Mouse (Mus musculus): ENCODE results near the gene Tbx20. TPM values are rescaled to one million over a fixed set of nuclear protein-coding genes. Genes with fewer than 3 reads are reported as not detected.

The Tbx20 gene
- polyA plus RNA-seq, 1 experiment from 2014 or later, result 0.84 TPM

- DNase-seq (ENCODE audit: low spot score) (peak; percentile 17), ATAC-seq (replicated peaks; ENCODE audit: insufficient number of reproducible peaks, low FRiP score, low TSS enrichment, low read depth) (no peak)
Observed at GRCm38 (mm10) chr9:24779975-24780374, 5.9 kb upstream of the Tbx20 start.

GRCm38 (mm10) chr9:24778571-24778970 is 4.5 kb upstream of the Tbx20 start:
- no peak for DNase-seq (ENCODE audit: low spot score)
- no peaks in the 10 kb centered on the region for H3K9me3 ChIP-seq (replicated peaks; ENCODE audit: control insufficient read depth, low read length)
- no peak overlapping the region for H3K4me2 ChIP-seq (ENCODE audit: low read depth, low read length)
- ATAC-seq (replicated peaks; ENCODE audit: insufficient number of reproducible peaks, low FRiP score, low TSS enrichment, low read depth), result no peak
- H3K27ac ChIP-seq (replicated peaks; ENCODE audit: low read depth, low read length), result no peak overlapping the region
- H3K36me3 ChIP-seq (replicated peaks; ENCODE audit: control insufficient read depth, insufficient read depth, low read depth, low read length), result no peaks in the 10 kb centered on the region
- peaks cover 63% of the 10 kb centered on the region for H3K27me3 ChIP-seq (ENCODE audit: control insufficient read depth, insufficient read depth, low read length)
- H3K4me3 ChIP-seq (ENCODE audit: low read depth, low read length), result no peak overlapping the region
- no peak overlapping the region for H3K9ac ChIP-seq (replicated peaks; ENCODE audit: low read length)
- H3K4me1 ChIP-seq (ENCODE audit: control insufficient read depth, insufficient read depth, low read length), result peaks cover 3% of the 10 kb centered on the region; the same call in 1 of the 2 replicates
- WGBS, result 2% methylated on average over 14 of the region's 14 CpGs

More at GRCm38 (mm10) chr9:24779975-24780374, 5.9 kb upstream of the Tbx20 start:
- no peaks in the 10 kb centered on the region for H3K4me1 ChIP-seq (ENCODE audit: control insufficient read depth, insufficient read depth, low read length)
- no peak overlapping the region for H3K4me3 ChIP-seq (ENCODE audit: low read depth, low read length)
- H3K4me2 ChIP-seq (ENCODE audit: low read depth, low read length), result no peak overlapping the region
- no peak overlapping the region for H3K27ac ChIP-seq (replicated peaks; ENCODE audit: low read depth, low read length)
- no peaks in the 10 kb centered on the region for H3K9me3 ChIP-seq (replicated peaks; ENCODE audit: control insufficient read depth, low read length)
- no peak overlapping the region for H3K9ac ChIP-seq (replicated peaks; ENCODE audit: low read length)
- H3K36me3 ChIP-seq (replicated peaks; ENCODE audit: control insufficient read depth, insufficient read depth, low read depth, low read length), result no peaks in the 10 kb centered on the region
- H3K27me3 ChIP-seq (ENCODE audit: control insufficient read depth, insufficient read depth, low read length), result peaks cover 49% of the 10 kb centered on the region
- WGBS, result 4% methylated on average over 3 of the region's 3 CpGs

GRCm38 (mm10) chr9:24777961-24778360 is 3.9 kb upstream of the Tbx20 start:
- Histone ChIP-seq H3K4me3 (ENCODE audit: low read depth, low read length) (no peak overlapping the region), H3K27me3 (ENCODE audit: control insufficient read depth, insufficient read depth, low read length) (peaks cover 66% of the 10 kb centered on the region), H3K36me3 (replicated peaks; ENCODE audit: control insufficient read depth, insufficient read depth, low read depth, low read length) (no peaks in the 10 kb centered on the region), H3K4me1 (ENCODE audit: control insufficient read depth, insufficient read depth, low read length) (peaks cover 3% of the 10 kb centered on the region; the same call in 1 of the 2 replicates), H3K4me2 (ENCODE audit: low read depth, low read length) (no peak overlapping the region; the same call in 1 of the 2 replicates), H3K27ac (replicated peaks; ENCODE audit: low read depth, low read length) (no peak overlapping the region), H3K9me3 (replicated peaks; ENCODE audit: control insufficient read depth, low read length) (no peaks in the 10 kb centered on the region), H3K9ac (replicated peaks; ENCODE audit: low read length) (no peak overlapping the region)
- DNase-seq (ENCODE audit: low spot score) (peak; percentile 30), ATAC-seq (replicated peaks; ENCODE audit: insufficient number of reproducible peaks, low FRiP score, low TSS enrichment, low read depth) (no peak)
- WGBS, result 0% methylated on average over 14 of the region's 14 CpGs

- WGBS, result under 1% methylated on average over 37 of the region's 37 CpGs
- peaks cover 66% of the 10 kb centered on the region for H3K27me3 ChIP-seq (ENCODE audit: control insufficient read depth, insufficient read depth, low read length)
- no peak overlapping the region for H3K27ac ChIP-seq (replicated peaks; ENCODE audit: low read depth, low read length)
- peak; percentile 36 for DNase-seq (ENCODE audit: low spot score)
- H3K4me1 ChIP-seq (ENCODE audit: control insufficient read depth, insufficient read depth, low read length), result peaks cover 3% of the 10 kb centered on the region; the same call in 1 of the 2 replicates
- no peaks in the 10 kb centered on the region for H3K36me3 ChIP-seq (replicated peaks; ENCODE audit: control insufficient read depth, insufficient read depth, low read depth, low read length)
- no peak overlapping the region; the same call in 1 of the 2 replicates for H3K4me2 ChIP-seq (ENCODE audit: low read depth, low read length)
- no peaks in the 10 kb centered on the region for H3K9me3 ChIP-seq (replicated peaks; ENCODE audit: control insufficient read depth, low read length)
- no peak overlapping the region for H3K9ac ChIP-seq (replicated peaks; ENCODE audit: low read length)
- no peak overlapping the region for H3K4me3 ChIP-seq (ENCODE audit: low read depth, low read length)
- ATAC-seq (replicated peaks; ENCODE audit: insufficient number of reproducible peaks, low FRiP score, low TSS enrichment, low read depth), result no peak
Observed at GRCm38 (mm10) chr9:24777176-24777895, 3.2 kb upstream of the Tbx20 start.

- under 1% methylated on average over 9 of the region's 9 CpGs for WGBS
- no peak overlapping the region for H3K4me3 ChIP-seq (ENCODE audit: low read depth, low read length)
- H3K27me3 ChIP-seq (ENCODE audit: control insufficient read depth, insufficient read depth, low read length), result peaks cover 65% of the 10 kb centered on the region
- DNase-seq (ENCODE audit: low spot score) (peak; percentile 49), ATAC-seq (replicated peaks; ENCODE audit: insufficient number of reproducible peaks, low FRiP score, low TSS enrichment, low read depth) (no peak)
- no peak overlapping the region for H3K27ac ChIP-seq (replicated peaks; ENCODE audit: low read depth, low read length)
- H3K9ac ChIP-seq (replicated peaks; ENCODE audit: low read length), result no peak overlapping the region
- no peak overlapping the region for H3K4me2 ChIP-seq (ENCODE audit: low read depth, low read length)
- no peaks in the 10 kb centered on the region for H3K9me3 ChIP-seq (replicated peaks; ENCODE audit: control insufficient read depth, low read length)
- no peaks in the 10 kb centered on the region for H3K36me3 ChIP-seq (replicated peaks; ENCODE audit: control insufficient read depth, insufficient read depth, low read depth, low read length)
- peaks cover 3% of the 10 kb centered on the region; the same call in 1 of the 2 replicates for H3K4me1 ChIP-seq (ENCODE audit: control insufficient read depth, insufficient read depth, low read length)
Observed at GRCm38 (mm10) chr9:24776487-24776886, 2.4 kb upstream of the Tbx20 start.

GRCm38 (mm10) chr9:24775567-24775966 is 1.5 kb upstream of the Tbx20 start:
- no peak overlapping the region for H3K4me3 ChIP-seq (ENCODE audit: low read depth, low read length)
- no peak overlapping the region for H3K27ac ChIP-seq (replicated peaks; ENCODE audit: low read depth, low read length)
- H3K36me3 ChIP-seq (replicated peaks; ENCODE audit: control insufficient read depth, insufficient read depth, low read depth, low read length), result no peaks in the 10 kb centered on the region
- no peak overlapping the region for H3K9ac ChIP-seq (replicated peaks; ENCODE audit: low read length)
- no peak overlapping the region for H3K4me2 ChIP-seq (ENCODE audit: low read depth, low read length)
- DNase-seq (ENCODE audit: low spot score) (no peak), ATAC-seq (replicated peaks; ENCODE audit: insufficient number of reproducible peaks, low FRiP score, low TSS enrichment, low read depth) (no peak)
- no peaks in the 10 kb centered on the region for H3K9me3 ChIP-seq (replicated peaks; ENCODE audit: control insufficient read depth, low read length)
- 6% methylated on average over 1 of the region's 1 CpGs for WGBS
- peaks cover 3% of the 10 kb centered on the region; the same call in 1 of the 2 replicates for H3K4me1 ChIP-seq (ENCODE audit: control insufficient read depth, insufficient read depth, low read length)
- peaks cover 61% of the 10 kb centered on the region for H3K27me3 ChIP-seq (ENCODE audit: control insufficient read depth, insufficient read depth, low read length)

GRCm38 (mm10) chr9:24775001-24775400 is 898 bp upstream of the Tbx20 start:
- Histone ChIP-seq H3K4me1 (ENCODE audit: control insufficient read depth, insufficient read depth, low read length) (peaks cover 7% of the 10 kb centered on the region), H3K27ac (replicated peaks; ENCODE audit: low read depth, low read length) (no peak overlapping the region), H3K36me3 (replicated peaks; ENCODE audit: control insufficient read depth, insufficient read depth, low read depth, low read length) (no peaks in the 10 kb centered on the region), H3K4me3 (ENCODE audit: low read depth, low read length) (no peak overlapping the region), H3K27me3 (ENCODE audit: control insufficient read depth, insufficient read depth, low read length) (peaks cover 60% of the 10 kb centered on the region), H3K9me3 (replicated peaks; ENCODE audit: control insufficient read depth, low read length) (no peaks in the 10 kb centered on the region), H3K9ac (replicated peaks; ENCODE audit: low read length) (no peak overlapping the region), H3K4me2 (ENCODE audit: low read depth, low read length) (no peak overlapping the region)
- no peak for DNase-seq (ENCODE audit: low spot score)
- ATAC-seq (replicated peaks; ENCODE audit: insufficient number of reproducible peaks, low FRiP score, low TSS enrichment, low read depth), result no peak
- 0% methylated on average over 9 of the region's 9 CpGs for WGBS

- H3K4me2 ChIP-seq (ENCODE audit: low read depth, low read length), result peak overlapping the region; percentile 69
- peak overlapping the region; percentile 33 for H3K4me3 ChIP-seq (ENCODE audit: low read depth, low read length)
- H3K36me3 ChIP-seq (replicated peaks; ENCODE audit: control insufficient read depth, insufficient read depth, low read depth, low read length), result no peaks in the 10 kb centered on the region
- no peaks in the 10 kb centered on the region for H3K9me3 ChIP-seq (replicated peaks; ENCODE audit: control insufficient read depth, low read length)
- no peak overlapping the region; the same call in 1 of the 2 replicates for H3K9ac ChIP-seq (replicated peaks; ENCODE audit: low read length)
- ATAC-seq (replicated peaks; ENCODE audit: insufficient number of reproducible peaks, low FRiP score, low TSS enrichment, low read depth), result 0 out of 2 replicates have a peak, but pooled peaks have one; percentile 14
- H3K4me1 ChIP-seq (ENCODE audit: control insufficient read depth, insufficient read depth, low read length), result peaks cover 7% of the 10 kb centered on the region
- under 1% methylated on average over 19 of the region's 19 CpGs for WGBS
- DNase-seq (ENCODE audit: low spot score), result peak; percentile 21
- H3K27ac ChIP-seq (replicated peaks; ENCODE audit: low read depth, low read length), result no peak overlapping the region
- H3K27me3 ChIP-seq (ENCODE audit: control insufficient read depth, insufficient read depth, low read length), result peaks cover 51% of the 10 kb centered on the region
Observed at GRCm38 (mm10) chr9:24773669-24774068, 434 bp downstream of the Tbx20 start.

Measured in embryonic facial prominence, embryonic 11.5 days (tissue).